Mouse (Mus musculus) limb, embryonic 13.5 days (tissue): ENCODE measurements around the gene Zc3h7b. TPM values are rescaled to one million over a fixed set of nuclear protein-coding genes. Genes with fewer than 3 reads are reported as not detected.
A peak's percentile ranks its signal among the peaks of the same experiment; 100 is the strongest.

Experiments
- ATAC-seq: fragments of 200-750 bp; cut with Nextera tagmentation; 2 replicates; pipeline ENCODE4 v1.8.0; 2017; ENCODE audit warnings: low read depth, moderate number of reproducible peaks, moderate TSS enrichment; ENCODE audit not compliant: low FRiP score
- H3K27ac ChIP-seq: fragments of 300-500 bp; sonication (generic); 2 replicates; pipeline ENCODE4 v1.5.1; 2015; ENCODE audit warnings: inconsistent platforms, mild to moderate bottlenecking, moderate library complexity
- H3K27me3 ChIP-seq: fragments of 300-500 bp; sonication (generic); 2 replicates; pipeline ENCODE4 v1.6.1; 2015; ENCODE audit warnings: mild to moderate bottlenecking, inconsistent platforms
- H3K36me3 ChIP-seq: fragments of 300-500 bp; sonication (generic); 2 replicates; pipeline ENCODE4 v1.6.1; 2015; ENCODE audit warnings: inconsistent platforms, mild to moderate bottlenecking, moderate library complexity
- H3K4me1 ChIP-seq: fragments of 300-500 bp; sonication (generic); 2 replicates; pipeline ENCODE4 v1.6.1; 2015; ENCODE audit warnings: inconsistent platforms
- H3K4me2 ChIP-seq: fragments of 300-500 bp; sonication (generic); replicated peaks from 2 replicates; pipeline ENCODE4 v1.6.1; 2015; ENCODE audit warnings: inconsistent platforms, mild to moderate bottlenecking, moderate library complexity
- H3K4me3 ChIP-seq: fragments of 300-500 bp; sonication (generic); 2 replicates; pipeline ENCODE4 v1.5.1; 2015; ENCODE audit warnings: moderate library complexity, mild to moderate bottlenecking, inconsistent platforms
- H3K9ac ChIP-seq: fragments of 300-500 bp; sonication (generic); 2 replicates; pipeline ENCODE4 v1.6.1; 2015; ENCODE audit warnings: mild to moderate bottlenecking, inconsistent platforms
- H3K9me3 ChIP-seq: fragments of 300-500 bp; sonication (generic); 2 replicates; pipeline ENCODE4 v1.6.1; 2016; ENCODE audit warnings: inconsistent platforms
- WGBS: fragments of 180-500 bp; shearing (Covaris S2); methylation state at CpG from one replicate; pipeline ENCODE4 v1.1.7; 2015; 5-methylcytosine and 5-hydroxymethylcytosine counted together
- polyA plus RNA-seq: library from polyadenylated mRNA; unstranded; fragments of >200 nt; fragmentation: Nextera tagmentation; extraction: Ambion mirVana; gene quantifications from 2 replicates; pipeline ENCODE4 v1.2.1, GENCODE M21; 2015

The Zc3h7b gene
- polyA plus RNA-seq, 1 experiment from 2014 or later = 40.4 TPM

DNA sequence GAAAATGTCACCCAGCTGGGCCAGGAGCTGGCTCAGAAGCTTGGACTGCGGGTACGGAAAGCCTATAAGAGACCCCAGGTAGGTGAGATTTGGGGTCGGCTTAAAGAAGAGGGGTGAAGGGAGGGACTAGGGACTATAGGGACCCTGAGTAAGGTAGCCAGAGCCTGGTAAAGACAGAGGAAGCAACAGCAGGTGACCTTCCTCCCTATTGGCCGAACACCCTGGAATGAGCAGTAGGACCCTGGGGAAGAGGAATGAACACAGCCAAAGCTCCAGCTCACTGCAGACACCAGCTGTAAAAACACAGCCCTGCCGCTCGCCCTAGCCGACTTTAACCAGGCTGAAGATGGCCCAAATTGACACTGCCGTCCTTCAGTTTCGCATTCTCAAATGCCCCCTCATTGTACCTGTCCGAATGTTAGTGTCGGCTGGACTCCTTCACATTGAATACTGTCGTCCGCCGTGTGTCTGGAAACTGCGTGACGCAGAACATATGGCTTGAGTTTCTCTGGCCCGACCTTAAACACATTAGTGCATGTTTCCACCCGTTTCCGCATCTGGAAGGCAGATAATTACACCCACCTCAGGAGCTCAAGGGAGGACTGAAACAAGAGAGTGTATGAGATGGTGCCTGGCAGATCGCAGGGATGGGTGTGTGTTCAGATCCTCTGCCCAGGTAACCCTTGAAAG, 27.7 kb downstream of the Zc3h7b start:
- WGBS = 57% methylated on average over 20 of the region's 20 CpGs
- no peak for ATAC-seq
- peak overlapping the region; percentile 33; the same call in 1 of the 2 replicates for H3K27ac ChIP-seq
- H3K9me3 ChIP-seq = no peaks in the 10 kb centered on the region
- H3K36me3 ChIP-seq = peaks cover 98% of the 10 kb centered on the region
- no peak overlapping the region for H3K4me2 ChIP-seq
- no peak overlapping the region for H3K9ac ChIP-seq
- no peaks in the 10 kb centered on the region for H3K27me3 ChIP-seq
- no peaks in the 10 kb centered on the region for H3K4me1 ChIP-seq
- H3K4me3 ChIP-seq = no peak overlapping the region

DNA sequence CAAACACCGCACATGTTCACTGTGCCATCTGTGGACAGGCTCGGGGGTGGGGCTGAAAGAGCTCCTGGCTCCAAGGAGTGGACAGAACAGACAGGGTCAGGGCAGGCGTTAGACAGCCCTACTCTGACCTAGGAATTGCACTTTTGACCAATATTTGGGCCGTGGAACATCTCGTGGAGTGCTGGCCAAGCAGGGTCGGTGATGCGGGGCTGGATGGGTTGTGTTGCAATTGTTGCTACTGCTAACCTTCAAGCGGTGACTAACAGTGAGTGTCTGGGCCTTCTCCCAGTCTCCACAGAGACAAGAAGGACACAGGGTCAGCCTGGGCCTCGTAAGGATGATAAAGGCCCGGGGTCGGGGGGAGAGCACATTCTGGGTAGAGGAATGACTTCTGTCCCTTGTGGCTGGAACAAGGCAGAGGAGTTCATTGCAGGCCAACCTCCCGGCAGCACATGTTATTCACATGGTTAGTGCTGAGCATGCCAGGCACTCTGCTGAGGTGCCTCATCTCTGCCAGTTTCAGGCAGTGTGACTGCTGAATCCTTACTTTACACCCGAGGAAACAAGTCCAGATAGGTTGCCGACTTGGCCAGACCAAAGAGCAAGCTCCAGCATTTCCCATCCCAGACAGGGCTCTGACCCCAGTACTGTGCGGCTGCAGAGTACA, 29.8 kb downstream of the Zc3h7b start:
- H3K4me1 ChIP-seq = no peaks in the 10 kb centered on the region
- H3K4me2 ChIP-seq = no peak overlapping the region
- no peaks in the 10 kb centered on the region for H3K27me3 ChIP-seq
- WGBS = 90% methylated on average over 15 of the region's 15 CpGs
- H3K9me3 ChIP-seq = no peaks in the 10 kb centered on the region
- no peak overlapping the region for H3K9ac ChIP-seq
- H3K36me3 ChIP-seq = peaks cover 98% of the 10 kb centered on the region
- no peak for ATAC-seq
- H3K4me3 ChIP-seq = no peak overlapping the region
- H3K27ac ChIP-seq = no peak overlapping the region

- H3K4me3 ChIP-seq = no peak overlapping the region
- H3K4me2 ChIP-seq = no peak overlapping the region
- H3K9me3 ChIP-seq = no peaks in the 10 kb centered on the region
- WGBS = 88% methylated on average over 11 of the region's 11 CpGs
- no peaks in the 10 kb centered on the region for H3K4me1 ChIP-seq
- H3K36me3 ChIP-seq = peaks cover 100% of the 10 kb centered on the region
- no peak for ATAC-seq
- H3K27me3 ChIP-seq = no peaks in the 10 kb centered on the region
- H3K27ac ChIP-seq = no peak overlapping the region
- no peak overlapping the region for H3K9ac ChIP-seq
Measured at GRCm38 (mm10) chr15:81776631-81777422, 32.0 kb downstream of the Zc3h7b start.

DNA sequence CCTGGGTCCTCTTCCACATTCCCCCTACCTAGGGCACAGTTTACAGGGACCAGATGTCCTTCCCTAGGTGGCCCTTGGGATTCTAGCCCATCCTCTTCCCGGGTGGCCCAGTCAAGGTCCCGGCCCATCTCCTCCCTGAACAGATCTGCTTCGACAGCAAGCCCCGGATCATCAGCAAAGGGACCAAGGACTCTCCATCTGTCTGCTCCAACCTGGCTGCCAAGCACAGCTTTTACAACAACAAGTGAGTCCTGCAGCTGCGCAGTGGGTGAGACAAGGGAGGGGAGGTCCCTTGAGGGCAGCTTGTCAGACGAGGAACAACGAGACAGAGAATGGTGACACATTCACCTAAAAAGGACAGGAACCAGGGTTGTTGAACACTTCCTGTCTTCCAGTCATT, 37.0 kb downstream of the Zc3h7b start:
- H3K36me3 ChIP-seq = peaks cover 96% of the 10 kb centered on the region
- H3K27me3 ChIP-seq = no peaks in the 10 kb centered on the region
- no peak overlapping the region for H3K4me2 ChIP-seq
- 84% methylated on average over 7 of the region's 7 CpGs for WGBS
- H3K9me3 ChIP-seq = no peaks in the 10 kb centered on the region
- no peak overlapping the region for H3K4me3 ChIP-seq
- H3K27ac ChIP-seq = no peak overlapping the region
- 0 out of 2 replicates have a peak, but pooled peaks cover 2% of the 10 kb centered on the region for H3K4me1 ChIP-seq
- no peak for ATAC-seq
- no peak overlapping the region for H3K9ac ChIP-seq

- Histone ChIP-seq H3K4me2 (no peak overlapping the region), H3K9me3 (no peaks in the 10 kb centered on the region), H3K27ac (no peak overlapping the region), H3K4me3 (no peak overlapping the region), H3K36me3 (peaks cover 94% of the 10 kb centered on the region), H3K9ac (0 out of 2 replicates have a peak overlapping the region, but pooled peaks have one; percentile 19), H3K4me1 (0 out of 2 replicates have a peak, but pooled peaks cover 2% of the 10 kb centered on the region), H3K27me3 (no peaks in the 10 kb centered on the region)
- WGBS = 58% methylated on average over 5 of the region's 5 CpGs
- ATAC-seq = no peak
Measured at GRCm38 (mm10) chr15:81784762-81785161, 39.9 kb downstream of the Zc3h7b start.

GRCm38 (mm10) chr15:81785701-81786100, 40.8 kb downstream of the Zc3h7b start:
- Histone ChIP-seq H3K27me3 (no peaks in the 10 kb centered on the region), H3K4me3 (no peak overlapping the region), H3K9ac (no peak overlapping the region), H3K27ac (no peak overlapping the region), H3K9me3 (no peaks in the 10 kb centered on the region), H3K36me3 (peaks cover 94% of the 10 kb centered on the region), H3K4me2 (no peak overlapping the region), H3K4me1 (0 out of 2 replicates have a peak, but pooled peaks cover 2% of the 10 kb centered on the region)
- WGBS = 95% methylated on average over 8 of the region's 8 CpGs
- ATAC-seq = no peak

- H3K27me3 ChIP-seq = no peaks in the 10 kb centered on the region
- no peaks in the 10 kb centered on the region for H3K9me3 ChIP-seq
- ATAC-seq = no peak
- H3K4me1 ChIP-seq = 0 out of 2 replicates have a peak, but pooled peaks cover 2% of the 10 kb centered on the region
- 93% methylated on average over 13 of the region's 13 CpGs for WGBS
- H3K9ac ChIP-seq = no peak overlapping the region
- H3K4me2 ChIP-seq = no peak overlapping the region
- H3K27ac ChIP-seq = no peak overlapping the region
- no peak overlapping the region for H3K4me3 ChIP-seq
- peaks cover 94% of the 10 kb centered on the region for H3K36me3 ChIP-seq
Measured at GRCm38 (mm10) chr15:81787525-81787924, 42.7 kb downstream of the Zc3h7b start.

- H3K36me3 ChIP-seq = peaks cover 82% of the 10 kb centered on the region
- no peak overlapping the region for H3K9ac ChIP-seq
- ATAC-seq = no peak
- no peak overlapping the region for H3K4me3 ChIP-seq
- H3K27ac ChIP-seq = no peak overlapping the region
- H3K27me3 ChIP-seq = no peaks in the 10 kb centered on the region
- H3K9me3 ChIP-seq = no peaks in the 10 kb centered on the region
- no peak overlapping the region for H3K4me2 ChIP-seq
- no peaks in the 10 kb centered on the region for H3K4me1 ChIP-seq
- 90% methylated on average over 9 of the region's 9 CpGs for WGBS
Measured at GRCm38 (mm10) chr15:81792444-81792843, 47.6 kb downstream of the Zc3h7b start.

GRCm38 (mm10) chr15:81796228-81796627, 51.4 kb downstream of the Zc3h7b start:
- H3K27me3 ChIP-seq = no peaks in the 10 kb centered on the region
- H3K4me1 ChIP-seq = no peaks in the 10 kb centered on the region
- H3K4me3 ChIP-seq = no peak overlapping the region
- H3K36me3 ChIP-seq = peaks cover 53% of the 10 kb centered on the region
- no peak overlapping the region for H3K27ac ChIP-seq
- H3K9ac ChIP-seq = no peak overlapping the region
- H3K4me2 ChIP-seq = no peak overlapping the region
- 83% methylated on average over 3 of the region's 3 CpGs for WGBS
- no peak for ATAC-seq
- no peaks in the 10 kb centered on the region for H3K9me3 ChIP-seq

DNA sequence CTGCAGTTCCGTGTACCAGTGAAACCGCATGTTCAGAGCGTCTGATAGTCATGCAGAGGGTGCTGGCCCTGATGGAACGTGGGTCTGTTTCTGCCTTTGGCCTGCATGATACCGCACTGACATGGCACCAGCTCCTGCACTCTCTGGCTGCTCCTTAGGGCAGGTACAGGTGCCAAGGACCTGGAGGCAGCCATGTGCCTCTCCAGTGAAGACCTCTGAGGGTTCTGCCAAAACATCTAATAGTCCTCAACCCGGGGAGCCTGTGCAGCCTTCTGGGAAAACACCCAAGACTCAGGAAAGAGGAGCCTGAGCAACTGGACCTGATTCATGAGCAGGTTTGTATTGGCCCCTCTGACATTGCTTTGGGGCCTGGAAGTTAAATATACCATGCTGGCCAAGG, 53.0 kb downstream of the Zc3h7b start:
- Histone ChIP-seq H3K9me3 (no peaks in the 10 kb centered on the region), H3K27me3 (no peaks in the 10 kb centered on the region), H3K27ac (no peak overlapping the region), H3K4me3 (no peak overlapping the region), H3K9ac (no peak overlapping the region), H3K36me3 (peaks cover 37% of the 10 kb centered on the region), H3K4me1 (peaks cover 9% of the 10 kb centered on the region), H3K4me2 (no peak overlapping the region)
- no peak for ATAC-seq
- WGBS = 81% methylated on average over 6 of the region's 6 CpGs

GRCm38 (mm10) chr15:81798421-81798820, 53.6 kb downstream of the Zc3h7b start:
- WGBS = 87% methylated on average over 4 of the region's 4 CpGs
- no peak overlapping the region for H3K27ac ChIP-seq
- H3K9ac ChIP-seq = no peak overlapping the region
- no peak overlapping the region for H3K4me3 ChIP-seq
- no peak for ATAC-seq
- H3K4me1 ChIP-seq = peaks cover 14% of the 10 kb centered on the region
- H3K36me3 ChIP-seq = peaks cover 32% of the 10 kb centered on the region
- no peak overlapping the region for H3K4me2 ChIP-seq
- no peaks in the 10 kb centered on the region for H3K9me3 ChIP-seq
- H3K27me3 ChIP-seq = no peaks in the 10 kb centered on the region

- H3K27ac ChIP-seq = no peak overlapping the region
- H3K4me2 ChIP-seq = no peak overlapping the region
- no peaks in the 10 kb centered on the region for H3K27me3 ChIP-seq
- peaks cover 34% of the 10 kb centered on the region for H3K4me1 ChIP-seq
- peaks cover 14% of the 10 kb centered on the region for H3K36me3 ChIP-seq
- H3K9me3 ChIP-seq = no peaks in the 10 kb centered on the region
- no peak overlapping the region for H3K9ac ChIP-seq
- no peak overlapping the region for H3K4me3 ChIP-seq
- WGBS = 64% methylated on average over 3 of the region's 3 CpGs
- no peak for ATAC-seq
Measured at GRCm38 (mm10) chr15:81800391-81800790, 55.5 kb downstream of the Zc3h7b start.
